Mouse (Mus musculus) kidney, adult 2 months (tissue): ENCODE results near the gene Rab2b.

Source experiments
- CTCF ChIP-seq: fragments of 200-500 bp; conservative IDR thresholded peaks from 2 replicates; pipeline ENCODE4 v1.5.1; 2011; ENCODE audit warnings: low read depth, mild to moderate bottlenecking, control low read depth, low read length, moderate library complexity, mixed read lengths; ENCODE audit not compliant: insufficient read depth, insufficient read length
- POLR2A ChIP-seq: fragments of 200-500 bp; IDR thresholded peaks from one replicate; pipeline ENCODE4 v1.6.1; 2011; ENCODE audit warnings: low read depth, low read length, control low read depth

DNA sequence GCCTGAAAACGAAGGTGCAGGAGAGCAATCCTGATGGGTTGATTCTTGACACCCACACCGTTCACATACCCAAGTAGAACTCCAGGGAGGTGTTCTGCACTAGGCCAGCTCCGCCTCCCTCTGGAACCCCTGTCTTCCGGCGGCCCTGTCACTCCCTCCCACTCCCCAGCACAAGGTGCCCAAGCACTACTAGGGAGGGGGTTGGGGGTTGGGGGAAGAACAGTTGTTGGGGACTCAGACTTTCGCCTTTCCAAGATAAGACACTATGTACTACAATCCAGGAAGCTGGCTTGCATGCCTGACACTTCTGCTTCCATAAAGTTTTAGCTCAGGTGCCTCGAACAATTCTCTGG, 34.7 kb downstream of the Rab2b start:
- TF ChIP-seq CTCF (no peak), POLR2A (no peak)
